13 mouse cellular contexts compared by ENCODE assay signal in the genomic region with DNA sequence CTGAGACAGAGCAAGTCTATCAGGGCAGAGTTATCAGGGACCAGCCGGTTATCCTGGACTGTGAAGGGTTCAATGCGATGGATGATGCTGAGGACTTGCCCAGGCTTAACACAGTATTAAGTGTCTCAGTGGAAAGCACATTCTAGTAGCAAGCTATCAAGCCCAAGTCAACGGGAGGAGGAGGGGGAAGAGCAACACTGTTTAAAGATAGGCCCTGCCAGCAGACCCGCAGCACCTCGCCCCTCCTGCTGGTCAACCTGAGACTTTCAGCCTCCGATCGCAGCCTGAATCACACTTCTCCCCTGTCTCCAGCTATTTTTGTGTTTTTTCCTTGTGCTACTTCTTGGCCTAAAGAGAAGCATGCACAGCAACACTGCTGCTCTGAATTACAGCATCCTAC. TPM values are rescaled to one million over a fixed set of nuclear protein-coding genes. Genes with fewer than 3 reads are reported as not detected.
DNase-seq lines count a peak whose midpoint lies in the region; ATAC-seq and TF ChIP-seq lines count a peak whose summit lies in the region.
"Had no signal": no experiment of that assay in that cellular context is flagged by ENCODE, and none has a peak within 500 bp of the region (broad histone marks: within the 10 kb centered on the region; RNA-seq: fewer than 3 reads in every experiment).

No protein-coding gene starts in this region.

- 0 out of 2 replicates have a peak, but pooled peaks have one; percentile 33 for ATAC-seq in kidney, embryonic 15.5 days (replicated peaks; ENCODE audit: low FRiP score)

- TF ChIP-seq CTCF in E14TG2a.4 (conservative IDR thresholded peaks at IDR 0.05; ENCODE audit: low read length), result no peak

- no peak for DNase-seq in kidney, postnatal 25 days
- DNase-seq in 3T3-L1 (ENCODE audit: low read depth, low spot score), result peak; percentile 59
- peak; percentile 23 for DNase-seq in embryonic facial prominence, embryonic 10.5 days (ENCODE audit: low spot score)
- no peak for DNase-seq in thymus, postnatal 4 days
- no peak for DNase-seq in cerebellum, postnatal 36 days
- DNase-seq in right cerebral cortex, adult 2 months (ENCODE audit: low spot score in 2 of 2), result no peak
- DNase-seq: cerebellum, adult 9-11 months; gastrocnemius, postnatal 10 days; heart, postnatal 14 days; kidney, adult 11 months had no signal

- no peak overlapping the region for H3K27ac ChIP-seq in kidney, embryonic 15.5 days
- no peak overlapping the region for H3K27ac ChIP-seq in embryonic facial prominence, embryonic 10.5 days (replicated peaks)

- H3K4me3 ChIP-seq in kidney, embryonic 15.5 days (replicated peaks), result no peak overlapping the region
- H3K4me3 ChIP-seq in E14TG2a.4 (replicated peaks; ENCODE audit: low read length), result peak overlapping the region; percentile 30; the same call in 1 of the 2 replicates
- H3K4me3 ChIP-seq in embryonic facial prominence, embryonic 10.5 days, result no peak overlapping the region

- H3K4me1 ChIP-seq in kidney, embryonic 15.5 days, result peaks cover 7% of the 10 kb centered on the region
- peaks cover 28% of the 10 kb centered on the region for H3K4me1 ChIP-seq in E14TG2a.4 (replicated peaks; ENCODE audit: low read depth, low read length)
- no peaks in the 10 kb centered on the region for H3K4me1 ChIP-seq in embryonic facial prominence, embryonic 10.5 days

- H3K36me3 ChIP-seq in kidney, embryonic 15.5 days, result peaks cover 47% of the 10 kb centered on the region
- peaks cover 42% of the 10 kb centered on the region for H3K36me3 ChIP-seq in E14TG2a.4 (ENCODE audit: insufficient read depth, low read length)
- peaks cover 59% of the 10 kb centered on the region for H3K36me3 ChIP-seq in embryonic facial prominence, embryonic 10.5 days (replicated peaks)

- no peaks in the 10 kb centered on the region for H3K27me3 ChIP-seq in kidney, embryonic 15.5 days
- H3K27me3 ChIP-seq in E14TG2a.4 (ENCODE audit: insufficient read depth, low read length), result no peaks in the 10 kb centered on the region
- no peaks in the 10 kb centered on the region for H3K27me3 ChIP-seq in embryonic facial prominence, embryonic 10.5 days (replicated peaks; ENCODE audit: low read depth, poor library complexity, severe bottlenecking)

- no peak overlapping the region for H3K9ac ChIP-seq in kidney, embryonic 15.5 days

- WGBS in kidney, embryonic 15.5 days, result 64% methylated on average over 7 of the region's 7 CpGs
- 79% methylated on average over 7 of the region's 7 CpGs for WGBS in embryonic facial prominence, embryonic 10.5 days

- H3K9me3 ChIP-seq in kidney, embryonic 15.5 days (replicated peaks), result no peaks in the 10 kb centered on the region
- H3K9me3 ChIP-seq in E14TG2a.4 (ENCODE audit: low read length), result no peaks in the 10 kb centered on the region
- no peaks in the 10 kb centered on the region for H3K9me3 ChIP-seq in embryonic facial prominence, embryonic 10.5 days

- H3K4me2 ChIP-seq in kidney, embryonic 15.5 days, result no peak overlapping the region
- H3K4me2 ChIP-seq: liver, embryonic 11.5 days had no signal

RNA-seq across cellular contexts. Expression of a gene that starts 29.1 kb away (rescaled TPM):
- polyA plus RNA-seq in kidney, embryonic 15.5 days (2015; fragmentation: Nextera tagmentation; extraction: Ambion mirVana), result 16.9 and 17.3 TPM in 2 replicates
- polyA plus RNA-seq in embryonic facial prominence, embryonic 10.5 days (2016; fragmentation: Nextera tagmentation; extraction: Ambion mirVana), result 18.2 and 20.1 TPM in 2 replicates

RNA-seq across cellular contexts. Expression of a gene that starts 29.4 kb away (rescaled TPM):
- polyA plus RNA-seq in kidney, embryonic 15.5 days (2015; fragmentation: Nextera tagmentation; extraction: Ambion mirVana), result 16.9 and 19.5 TPM in 2 replicates
- 21.8 and 24.3 TPM in 2 replicates for polyA plus RNA-seq in embryonic facial prominence, embryonic 10.5 days (2016; fragmentation: Nextera tagmentation; extraction: Ambion mirVana)

Comparison
In these comparisons a context has a peak if more than half of its experiments do, and no peak if none do; other contexts are left out.
1. DNase-seq: peak in 3T3-L1 (single experiment) and embryonic facial prominence, embryonic 10.5 days (single experiment); none in kidney, postnatal 25 days (0 of 2), thymus, postnatal 4 days (single experiment), cerebellum, postnatal 36 days (0 of 2) and right cerebral cortex, adult 2 months (0 of 2).